Mouse (Mus musculus): ENCODE data around the gene Rhox4e. TPM values are rescaled to one million over a fixed set of nuclear protein-coding genes. Genes with fewer than 3 reads are reported as not detected.
"Not testable (repeated sequence)": the region's sequence is repeated elsewhere in the genome, so short reads cannot be mapped to it uniquely, and the experiment has no call there.

The Rhox4e gene
- not detected in 2 replicates for polyA plus RNA-seq (2014; fragmentation: Nextera tagmentation; extraction: Ambion mirVana)

- not testable (repeated sequence) for H3K4me3 ChIP-seq (ENCODE audit: low read depth, low read length); H3K27ac ChIP-seq (ENCODE audit: low read depth); H3K9me3 ChIP-seq (ENCODE audit: low read depth, low read length); H3K36me3 ChIP-seq (ENCODE audit: insufficient read depth); DNase-seq; H3K27me3 ChIP-seq (ENCODE audit: insufficient read depth, low read length); ATAC-seq (ENCODE audit: insufficient read depth); H3K4me2 ChIP-seq; H3K4me1 ChIP-seq (ENCODE audit: insufficient read depth); H3K9ac ChIP-seq
- 96% methylated on average over 10 of the region's 18 CpGs for WGBS
Observed at GRCm38 (mm10) chrX:37557112-37557511, at the start of gene Rhox4e. Gene Rhox4e, plus strand, starts transcription at chrX:37557412.

- H3K4me2 ChIP-seq; H3K4me3 ChIP-seq (ENCODE audit: low read depth, low read length); H3K9me3 ChIP-seq (ENCODE audit: low read depth, low read length); H3K4me1 ChIP-seq (ENCODE audit: insufficient read depth); H3K27ac ChIP-seq (ENCODE audit: low read depth); DNase-seq; H3K9ac ChIP-seq; H3K36me3 ChIP-seq (ENCODE audit: insufficient read depth); H3K27me3 ChIP-seq (ENCODE audit: insufficient read depth, low read length); ATAC-seq (ENCODE audit: insufficient read depth): not testable (repeated sequence)
- 95% methylated on average over 15 of the region's 18 CpGs for WGBS
Observed at GRCm38 (mm10) chrX:37514059-37514458, 43.2 kb upstream of the Rhox4e start, which contains the start of gene Rhox4d. Gene Rhox4d, plus strand, starts transcription at chrX:37514359.

GRCm38 (mm10) chrX:37530152-37530551 is 27.1 kb upstream of the Rhox4e start, which contains the start of gene Rhox2e:
Gene Rhox2e, plus strand, starts transcription at chrX:37530452.
- H3K4me1 ChIP-seq (ENCODE audit: insufficient read depth); H3K4me3 ChIP-seq (ENCODE audit: low read depth, low read length); ATAC-seq (ENCODE audit: insufficient read depth); H3K9me3 ChIP-seq (ENCODE audit: low read depth, low read length); H3K36me3 ChIP-seq (ENCODE audit: insufficient read depth); H3K27ac ChIP-seq (ENCODE audit: low read depth); H3K27me3 ChIP-seq (ENCODE audit: insufficient read depth, low read length); H3K9ac ChIP-seq; DNase-seq; H3K4me2 ChIP-seq: not testable (repeated sequence)
- WGBS = 92% methylated on average over 2 of the region's 8 CpGs

GRCm38 (mm10) chrX:37541719-37542118 is 15.5 kb upstream of the Rhox4e start, which contains the start of gene Rhox3e:
Gene Rhox3e, plus strand, starts transcription at chrX:37542019.
- not testable (repeated sequence) for H3K4me2 ChIP-seq; H3K36me3 ChIP-seq (ENCODE audit: insufficient read depth); H3K4me3 ChIP-seq (ENCODE audit: low read depth, low read length); H3K9ac ChIP-seq; H3K4me1 ChIP-seq (ENCODE audit: insufficient read depth); H3K9me3 ChIP-seq (ENCODE audit: low read depth, low read length); H3K27me3 ChIP-seq (ENCODE audit: insufficient read depth, low read length); ATAC-seq (ENCODE audit: insufficient read depth); DNase-seq; H3K27ac ChIP-seq (ENCODE audit: low read depth)
- WGBS = no CpG with 5 or more reads among the region's 4 CpGs

DNA sequence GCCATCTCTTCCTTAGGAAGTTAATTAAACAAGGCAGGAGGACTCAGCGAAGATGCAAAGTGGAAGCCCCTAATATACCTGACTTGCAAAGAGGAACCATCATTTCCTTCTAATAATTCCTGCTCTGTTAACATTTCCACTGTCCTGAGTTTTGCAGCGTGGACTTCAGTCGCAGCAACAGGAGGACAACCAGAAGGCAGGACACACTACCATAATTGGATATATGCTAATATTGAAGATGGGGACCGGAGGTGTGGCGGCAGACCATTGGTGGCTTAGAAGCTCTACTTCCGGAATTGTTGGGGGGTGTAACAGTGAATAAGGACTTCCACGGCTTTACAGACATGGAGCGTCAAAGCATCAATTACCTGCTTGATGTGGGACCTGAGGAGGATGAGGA is 13.9 kb downstream of the Rhox4e start, which contains the start of gene Rhox2f:
Rhox2f (plus strand) TSS at position 301 of the 400 bp plus-strand sequence.
- H3K9me3 ChIP-seq (ENCODE audit: low read depth, low read length); H3K4me2 ChIP-seq; H3K27ac ChIP-seq (ENCODE audit: low read depth); DNase-seq; ATAC-seq (ENCODE audit: insufficient read depth); H3K4me3 ChIP-seq (ENCODE audit: low read depth, low read length); H3K9ac ChIP-seq; H3K4me1 ChIP-seq (ENCODE audit: insufficient read depth); H3K27me3 ChIP-seq (ENCODE audit: insufficient read depth, low read length); H3K36me3 ChIP-seq (ENCODE audit: insufficient read depth): not testable (repeated sequence)
- WGBS = 83% methylated on average over 5 of the region's 8 CpGs

DNA sequence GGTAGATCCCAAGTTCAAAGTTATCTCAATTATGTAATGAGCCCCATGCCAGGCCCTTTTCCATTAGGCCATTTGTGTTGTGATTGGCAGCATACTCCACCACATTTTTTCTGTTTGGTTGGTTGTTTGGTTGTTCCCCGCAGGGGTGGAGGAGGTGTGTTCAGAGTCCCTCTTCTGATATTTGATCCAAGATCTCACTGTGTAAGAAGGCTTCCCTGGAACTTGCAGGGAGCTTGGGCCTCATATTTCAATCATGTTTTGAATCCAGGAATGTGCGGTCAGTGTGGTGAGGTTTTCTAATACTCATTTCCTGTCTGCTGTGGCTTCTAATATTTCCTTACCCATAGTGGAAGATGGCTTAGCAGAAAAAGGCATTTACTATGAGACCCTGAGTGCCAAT is 15.4 kb downstream of the Rhox4e start:
- DNase-seq; ATAC-seq (ENCODE audit: insufficient read depth): not testable (repeated sequence)
- 21% methylated on average over 2 of the region's 2 CpGs for WGBS

DNA sequence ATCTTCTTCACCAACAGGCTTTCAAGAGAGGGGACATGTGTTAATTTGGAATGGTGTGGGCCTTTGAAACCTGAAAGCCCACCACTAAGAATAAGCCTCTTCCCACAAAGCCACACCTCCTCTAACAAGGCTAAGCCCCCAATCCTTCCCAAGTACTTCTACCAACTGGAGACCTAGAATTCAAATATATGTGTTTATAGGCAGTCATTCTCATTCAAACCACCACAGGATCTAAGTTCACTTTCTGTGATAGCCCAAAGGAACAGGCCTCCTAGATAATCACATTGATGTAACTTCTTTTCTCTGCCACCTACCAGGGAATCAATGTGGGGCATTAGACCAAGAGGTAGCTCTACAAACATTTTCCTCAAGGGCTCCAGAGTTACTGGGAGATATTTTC is 23.5 kb downstream of the Rhox4e start, which contains the start of gene Rhox3f:
Rhox3f (plus strand) TSS at position 301 of the 400 bp plus-strand sequence.
- not testable (repeated sequence) for DNase-seq; H3K36me3 ChIP-seq (ENCODE audit: insufficient read depth); H3K4me1 ChIP-seq (ENCODE audit: insufficient read depth); H3K4me2 ChIP-seq; H3K27me3 ChIP-seq (ENCODE audit: insufficient read depth, low read length); H3K9me3 ChIP-seq (ENCODE audit: low read depth, low read length); H3K9ac ChIP-seq; ATAC-seq (ENCODE audit: insufficient read depth); H3K27ac ChIP-seq (ENCODE audit: low read depth); H3K4me3 ChIP-seq (ENCODE audit: low read depth, low read length)

More for the DNA sequence above, 15.4 kb downstream of the Rhox4e start:
- not testable (repeated sequence) for H3K4me2 ChIP-seq; H3K27me3 ChIP-seq (ENCODE audit: insufficient read depth, low read length); H3K9ac ChIP-seq; H3K4me1 ChIP-seq (ENCODE audit: insufficient read depth); H3K27ac ChIP-seq (ENCODE audit: low read depth); H3K9me3 ChIP-seq (ENCODE audit: low read depth, low read length); H3K36me3 ChIP-seq (ENCODE audit: insufficient read depth); H3K4me3 ChIP-seq (ENCODE audit: low read depth, low read length)

DNA sequence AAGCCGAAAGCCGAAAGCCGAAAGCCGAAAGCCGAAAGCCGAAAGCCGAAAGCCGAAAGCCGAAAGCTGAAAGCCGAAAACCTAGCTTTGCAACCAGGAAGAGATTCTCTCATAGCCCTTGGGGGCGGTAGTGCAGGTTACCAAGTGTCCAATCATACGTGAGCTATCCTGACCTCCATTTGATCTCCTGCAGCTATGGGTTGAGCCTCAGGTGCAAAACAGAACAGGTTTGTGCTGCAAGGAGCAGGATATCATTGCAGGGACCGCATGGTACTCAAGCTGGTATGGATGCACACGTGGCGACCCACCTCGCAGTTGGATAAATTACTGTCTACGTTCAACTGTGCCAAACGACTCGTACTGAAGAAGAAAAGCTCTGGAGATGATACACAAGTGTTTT is 50.4 kb downstream of the Rhox4e start, which contains the start of gene Rhox4f:
Rhox4f (minus strand) TSS at position 101 of the 400 bp plus-strand sequence.
- H3K4me1 ChIP-seq (ENCODE audit: insufficient read depth); H3K9ac ChIP-seq; H3K9me3 ChIP-seq (ENCODE audit: low read depth, low read length); DNase-seq; H3K4me3 ChIP-seq (ENCODE audit: low read depth, low read length); ATAC-seq (ENCODE audit: insufficient read depth); H3K27me3 ChIP-seq (ENCODE audit: insufficient read depth, low read length); H3K4me2 ChIP-seq; H3K27ac ChIP-seq (ENCODE audit: low read depth); H3K36me3 ChIP-seq (ENCODE audit: insufficient read depth): not testable (repeated sequence)
- WGBS = 95% methylated on average over 14 of the region's 19 CpGs

Other genes starting within 250 kb of the Rhox4e start
- not detected in 2 replicates for gene Rhox3a2, start 177.4 kb upstream of the Rhox4e start, polyA plus RNA-seq (2014; fragmentation: Nextera tagmentation; extraction: Ambion mirVana)
- not detected in 2 replicates for gene Rhox4a2, start 166.6 kb upstream of the Rhox4e start, polyA plus RNA-seq (2014; fragmentation: Nextera tagmentation; extraction: Ambion mirVana)
- not detected in 2 replicates for gene Rhox2b, start 145.3 kb upstream of the Rhox4e start, polyA plus RNA-seq (2014; fragmentation: Nextera tagmentation; extraction: Ambion mirVana)
- gene Rhox4b, start 124.9 kb upstream of the Rhox4e start, polyA plus RNA-seq (2014; fragmentation: Nextera tagmentation; extraction: Ambion mirVana) = not detected in 2 replicates
- gene Rhox2c, start 103.7 kb upstream of the Rhox4e start, polyA plus RNA-seq (2014; fragmentation: Nextera tagmentation; extraction: Ambion mirVana) = not detected in 2 replicates
- not detected in 2 replicates for gene Rhox3c, start 98.8 kb upstream of the Rhox4e start, polyA plus RNA-seq (2014; fragmentation: Nextera tagmentation; extraction: Ambion mirVana)
- gene Rhox4c, start 77.1 kb upstream of the Rhox4e start, polyA plus RNA-seq (2014; fragmentation: Nextera tagmentation; extraction: Ambion mirVana) = not detected in 2 replicates
- not detected in 2 replicates for gene Rhox2d, start 64.0 kb upstream of the Rhox4e start, polyA plus RNA-seq (2014; fragmentation: Nextera tagmentation; extraction: Ambion mirVana)
- not detected in 2 replicates for gene Rhox4d, start 43.1 kb upstream of the Rhox4e start, polyA plus RNA-seq (2014; fragmentation: Nextera tagmentation; extraction: Ambion mirVana)
- not detected in 2 replicates for gene Rhox2e, start 27.0 kb upstream of the Rhox4e start, polyA plus RNA-seq (2014; fragmentation: Nextera tagmentation; extraction: Ambion mirVana)
- gene Rhox3e, start 15.4 kb upstream of the Rhox4e start, polyA plus RNA-seq (2014; fragmentation: Nextera tagmentation; extraction: Ambion mirVana) = not detected in 2 replicates
- not detected in 2 replicates for gene Rhox2f, start 14.0 kb downstream of the Rhox4e start, polyA plus RNA-seq (2014; fragmentation: Nextera tagmentation; extraction: Ambion mirVana)
- gene Rhox3f, start 23.6 kb downstream of the Rhox4e start, polyA plus RNA-seq (2014; fragmentation: Nextera tagmentation; extraction: Ambion mirVana) = not detected in 2 replicates
- not detected in 2 replicates for gene Rhox4f, start 50.3 kb downstream of the Rhox4e start, polyA plus RNA-seq (2014; fragmentation: Nextera tagmentation; extraction: Ambion mirVana)
- not detected in 2 replicates for gene Rhox3g, start 71.2 kb downstream of the Rhox4e start, polyA plus RNA-seq (2014; fragmentation: Nextera tagmentation; extraction: Ambion mirVana)
- not detected in 2 replicates for gene Rhox2g, start 86.1 kb downstream of the Rhox4e start, polyA plus RNA-seq (2014; fragmentation: Nextera tagmentation; extraction: Ambion mirVana)
- gene Rhox4g, start 93.9 kb downstream of the Rhox4e start, polyA plus RNA-seq (2014; fragmentation: Nextera tagmentation; extraction: Ambion mirVana) = not detected in 2 replicates
- not detected in 2 replicates for gene Rhox3h, start 111.4 kb downstream of the Rhox4e start, polyA plus RNA-seq (2014; fragmentation: Nextera tagmentation; extraction: Ambion mirVana)
- gene Rhox2h, start 115.9 kb downstream of the Rhox4e start, polyA plus RNA-seq (2014; fragmentation: Nextera tagmentation; extraction: Ambion mirVana) = not detected in 2 replicates
- gene Rhox5, start 247.4 kb downstream of the Rhox4e start, polyA plus RNA-seq (2014; fragmentation: Nextera tagmentation; extraction: Ambion mirVana) = 4.0 and 4.7 TPM in 2 replicates

All from lung, embryonic 14.5 days (tissue).